Mouse (Mus musculus) adrenal gland, postnatal 10 days (tissue): ENCODE measurements around the gene Bcat2. TPM values are rescaled to one million over a fixed set of nuclear protein-coding genes. Genes with fewer than 3 reads are reported as not detected.

Experiments
- DNase-seq: peaks from one replicate; pipeline ENCODE4 v3.0.0; 2021; ENCODE audit warnings: mixed read lengths
- total RNA-seq, 2 experiments: library from RNA; stranded (reverse); gene quantifications; 2 replicates each; pipeline ENCODE4 v1.2.3; 2021

Bcat2 gene
- total RNA-seq, 2 experiments from 2014 or later: 114 to 118 TPM

- peak; percentile 8 for DNase-seq
Measured at GRCm38 (mm10) chr7:45587631-45588592, 18.0 kb downstream of the Bcat2 start.

- peak; percentile 93 for DNase-seq
Measured at GRCm38 (mm10) chr7:45589173-45589572, 19.2 kb downstream of the Bcat2 start.

GRCm38 (mm10) chr7:45589898-45590297 is 19.9 kb downstream of the Bcat2 start:
- peak; percentile 9 for DNase-seq

- DNase-seq: peak; percentile 4
Measured at GRCm38 (mm10) chr7:45590874-45591273, 20.9 kb downstream of the Bcat2 start.

- DNase-seq: no peak
Measured at GRCm38 (mm10) chr7:45591880-45592279, 21.9 kb downstream of the Bcat2 start.

GRCm38 (mm10) chr7:45593118-45593815 is 23.3 kb downstream of the Bcat2 start:
- peak; percentile 82 for DNase-seq

GRCm38 (mm10) chr7:45595176-45595575 is 25.2 kb downstream of the Bcat2 start:
- no peak for DNase-seq

- DNase-seq: no peak
Measured at GRCm38 (mm10) chr7:45596107-45596506, 26.2 kb downstream of the Bcat2 start.

- no peak for DNase-seq
Measured at GRCm38 (mm10) chr7:45597013-45597412, 27.1 kb downstream of the Bcat2 start.

GRCm38 (mm10) chr7:45597527-45597926 is 27.6 kb downstream of the Bcat2 start:
- no peak for DNase-seq

- no peak for DNase-seq
Measured at GRCm38 (mm10) chr7:45598960-45599879, 29.3 kb downstream of the Bcat2 start.

- DNase-seq: no peak
Measured at GRCm38 (mm10) chr7:45605704-45606289, 35.8 kb downstream of the Bcat2 start.

GRCm38 (mm10) chr7:45609511-45609910 is 39.6 kb downstream of the Bcat2 start:
- no peak for DNase-seq

GRCm38 (mm10) chr7:45616277-45616676 is 46.3 kb downstream of the Bcat2 start:
- no peak for DNase-seq

- no peak for DNase-seq
Measured at GRCm38 (mm10) chr7:45617042-45617695, 47.2 kb downstream of the Bcat2 start, which contains the start of gene Fut1. Gene Fut1, plus strand, starts transcription at chr7:45617289.

GRCm38 (mm10) chr7:45618316-45618715 is 48.4 kb downstream of the Bcat2 start:
- no peak for DNase-seq

- DNase-seq: no peak
Measured at GRCm38 (mm10) chr7:45619592-45619991, 49.6 kb downstream of the Bcat2 start.

- DNase-seq: peak; percentile 52
Measured at GRCm38 (mm10) chr7:45621443-45621842, 51.5 kb downstream of the Bcat2 start, which contains the start of gene Izumo1. Gene Izumo1, plus strand, starts transcription at chr7:45621811.

- no peak for DNase-seq
Measured at GRCm38 (mm10) chr7:45623507-45623906, 53.6 kb downstream of the Bcat2 start.

- no peak for DNase-seq
Measured at GRCm38 (mm10) chr7:45624718-45625117, 54.8 kb downstream of the Bcat2 start.

GRCm38 (mm10) chr7:45625481-45625880 is 55.5 kb downstream of the Bcat2 start:
- DNase-seq: no peak
